Mouse (Mus musculus): ENCODE measurements around the gene Ogg1.

DNA sequence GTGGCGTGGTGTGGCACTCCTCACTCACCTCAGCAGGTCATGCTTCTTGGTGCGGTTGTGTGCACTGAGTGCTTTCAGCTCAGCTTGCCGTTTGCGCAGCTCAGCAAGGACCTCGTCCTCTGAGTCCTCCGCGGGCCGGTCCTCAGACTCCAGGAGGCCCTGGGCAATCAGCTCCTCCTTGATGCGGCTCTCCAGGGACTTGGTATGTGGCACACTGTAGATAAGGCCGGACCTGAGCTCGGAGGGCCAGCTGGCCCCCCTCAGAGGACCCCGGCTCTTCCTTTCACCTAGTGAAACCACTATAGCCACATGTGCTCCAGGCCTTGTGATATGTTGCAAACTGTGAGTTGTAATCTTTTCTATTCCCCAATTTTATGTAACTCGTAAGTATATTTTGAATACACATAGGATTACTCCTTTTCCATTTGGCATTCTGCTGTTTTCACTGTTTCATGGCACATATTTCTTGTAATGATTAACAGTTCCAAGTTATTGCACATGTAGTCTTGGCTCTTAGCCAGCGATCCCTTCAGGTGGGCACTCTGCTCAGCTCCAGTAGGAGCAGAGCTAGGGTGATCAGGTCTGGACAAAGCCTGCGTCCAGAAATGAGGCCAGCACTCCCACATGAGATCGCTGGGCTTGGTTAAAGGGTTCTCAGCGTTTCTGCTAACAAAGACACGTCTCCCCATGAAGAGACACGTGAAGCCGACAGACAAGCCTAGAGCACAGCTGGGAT, 43.6 kb downstream of the Ogg1 start:
- TF ChIP-seq POLR2A (IDR thresholded peaks at IDR 0.05; ENCODE audit: low read depth, low read length) (no peak), CTCF (conservative IDR thresholded peaks at IDR 0.05; ENCODE audit: insufficient read depth, insufficient read length, low read depth, low read length) (no peak)
